Mouse (Mus musculus): ENCODE measurements at regions not wholly inside any gene's neighbourhood (a gene's known extent, or its start where the extent isn't known, plus 50 kb on each side); places are given as distances from the start of the nearest gene placed in this dataset.

GRCm38 (mm10) chr11:31753711-31754161, 82.1 kb upstream of the Bod1 start:
- H3K4me3 ChIP-seq, result no peak overlapping the region
- no peak overlapping the region for H3K27ac ChIP-seq (replicated peaks)
- H3K36me3 ChIP-seq (replicated peaks), result no peaks in the 10 kb centered on the region
- H3K27me3 ChIP-seq (replicated peaks; ENCODE audit: low read depth, poor library complexity, severe bottlenecking), result no peaks in the 10 kb centered on the region
- no peak for DNase-seq (ENCODE audit: low spot score)
- peaks cover 21% of the 10 kb centered on the region for H3K4me1 ChIP-seq
- no peaks in the 10 kb centered on the region for H3K9me3 ChIP-seq
- WGBS, result 59% methylated on average over 5 of the region's 5 CpGs

- no peak overlapping the region for H3K4me3 ChIP-seq
- no peaks in the 10 kb centered on the region for H3K27me3 ChIP-seq (replicated peaks; ENCODE audit: low read depth, poor library complexity, severe bottlenecking)
- no peak overlapping the region for H3K27ac ChIP-seq (replicated peaks)
- WGBS, result 65% methylated on average over 4 of the region's 4 CpGs
- H3K4me1 ChIP-seq, result peaks cover 19% of the 10 kb centered on the region
- H3K36me3 ChIP-seq (replicated peaks), result no peaks in the 10 kb centered on the region
- DNase-seq (ENCODE audit: low spot score), result no peak
- no peaks in the 10 kb centered on the region for H3K9me3 ChIP-seq
Measured at GRCm38 (mm10) chr11:31754416-31754815, 82.7 kb upstream of the Bod1 start.

- no peaks in the 10 kb centered on the region for H3K36me3 ChIP-seq (replicated peaks)
- DNase-seq (ENCODE audit: low spot score), result no peak
- no peaks in the 10 kb centered on the region for H3K27me3 ChIP-seq (replicated peaks; ENCODE audit: low read depth, poor library complexity, severe bottlenecking)
- H3K9me3 ChIP-seq, result no peaks in the 10 kb centered on the region
- peaks cover 30% of the 10 kb centered on the region for H3K4me1 ChIP-seq
- no peak overlapping the region for H3K4me3 ChIP-seq
- WGBS, result 54% methylated on average over 3 of the region's 3 CpGs
- H3K27ac ChIP-seq (replicated peaks), result no peak overlapping the region
Measured at GRCm38 (mm10) chr11:31755858-31756257, 84.2 kb upstream of the Bod1 start.

- 86% methylated on average over 10 of the region's 10 CpGs for WGBS
- Histone ChIP-seq H3K4me1 (peaks cover 30% of the 10 kb centered on the region), H3K27me3 (replicated peaks; ENCODE audit: low read depth, poor library complexity, severe bottlenecking) (no peaks in the 10 kb centered on the region)
Measured at GRCm38 (mm10) chr11:31756355-31757145, 84.9 kb upstream of the Bod1 start.

GRCm38 (mm10) chr11:31759868-31760765, 88.4 kb upstream of the Bod1 start:
- Histone ChIP-seq H3K27me3 (replicated peaks; ENCODE audit: low read depth, poor library complexity, severe bottlenecking) (no peaks in the 10 kb centered on the region), H3K27ac (replicated peaks) (peak overlapping the region; percentile 8; the same call in 1 of the 2 replicates)
- 58% methylated on average over 9 of the region's 9 CpGs for WGBS

More at GRCm38 (mm10) chr11:31756355-31757145, 84.9 kb upstream of the Bod1 start:
- no peaks in the 10 kb centered on the region for H3K36me3 ChIP-seq (replicated peaks)
- no peak for DNase-seq (ENCODE audit: low spot score)
- no peak overlapping the region for H3K27ac ChIP-seq (replicated peaks)
- no peaks in the 10 kb centered on the region for H3K9me3 ChIP-seq
- no peak overlapping the region for H3K4me3 ChIP-seq

GRCm38 (mm10) chr11:31763856-31764255, 92.2 kb upstream of the Bod1 start:
- WGBS, result 84% methylated on average over 3 of the region's 3 CpGs
- Histone ChIP-seq H3K9me3 (no peaks in the 10 kb centered on the region), H3K4me1 (peaks cover 20% of the 10 kb centered on the region), H3K36me3 (replicated peaks) (no peaks in the 10 kb centered on the region), H3K4me3 (no peak overlapping the region), H3K27ac (replicated peaks) (no peak overlapping the region), H3K27me3 (replicated peaks; ENCODE audit: low read depth, poor library complexity, severe bottlenecking) (no peaks in the 10 kb centered on the region)
- DNase-seq (ENCODE audit: low spot score), result no peak

More at GRCm38 (mm10) chr11:31759868-31760765, 88.4 kb upstream of the Bod1 start:
- no peak overlapping the region for H3K4me3 ChIP-seq
- no peak for DNase-seq (ENCODE audit: low spot score)
- no peaks in the 10 kb centered on the region for H3K9me3 ChIP-seq
- peaks cover 21% of the 10 kb centered on the region for H3K4me1 ChIP-seq
- H3K36me3 ChIP-seq (replicated peaks), result no peaks in the 10 kb centered on the region

GRCm38 (mm10) chr11:31766296-31766695, 94.6 kb upstream of the Bod1 start:
- Histone ChIP-seq H3K9me3 (no peaks in the 10 kb centered on the region), H3K4me1 (peaks cover 10% of the 10 kb centered on the region; the same call in 1 of the 2 replicates), H3K27me3 (replicated peaks; ENCODE audit: low read depth, poor library complexity, severe bottlenecking) (no peaks in the 10 kb centered on the region), H3K27ac (replicated peaks) (no peak overlapping the region), H3K4me3 (no peak overlapping the region), H3K36me3 (replicated peaks) (no peaks in the 10 kb centered on the region)
- WGBS, result 87% methylated on average over 5 of the region's 5 CpGs
- no peak for DNase-seq (ENCODE audit: low spot score)

- Histone ChIP-seq H3K4me1 (peaks cover 14% of the 10 kb centered on the region; the same call in 1 of the 2 replicates), H3K36me3 (replicated peaks) (no peaks in the 10 kb centered on the region), H3K9me3 (no peaks in the 10 kb centered on the region), H3K27me3 (replicated peaks; ENCODE audit: low read depth, poor library complexity, severe bottlenecking) (no peaks in the 10 kb centered on the region), H3K4me3 (no peak overlapping the region), H3K27ac (replicated peaks) (no peak overlapping the region)
- 58% methylated on average over 10 of the region's 10 CpGs for WGBS
- DNase-seq (ENCODE audit: low spot score), result no peak
Measured at GRCm38 (mm10) chr11:31767727-31768495, 96.2 kb upstream of the Bod1 start.

GRCm38 (mm10) chr11:31769804-31770654, 98.3 kb upstream of the Bod1 start:
- WGBS, result 86% methylated on average over 4 of the region's 4 CpGs
- 0 out of 2 replicates have a peak overlapping the region, but pooled peaks have one; percentile 46 for H3K27ac ChIP-seq (replicated peaks)

GRCm38 (mm10) chr11:31770881-31771280, 99.2 kb upstream of the Bod1 start:
- H3K36me3 ChIP-seq (replicated peaks), result no peaks in the 10 kb centered on the region
- peaks cover 14% of the 10 kb centered on the region; the same call in 1 of the 2 replicates for H3K4me1 ChIP-seq
- no peaks in the 10 kb centered on the region for H3K27me3 ChIP-seq (replicated peaks; ENCODE audit: low read depth, poor library complexity, severe bottlenecking)
- H3K27ac ChIP-seq (replicated peaks), result peak overlapping the region; percentile 15; the same call in 1 of the 2 replicates
- no peak for DNase-seq (ENCODE audit: low spot score)
- WGBS, result 75% methylated on average over 7 of the region's 7 CpGs
- no peak overlapping the region for H3K4me3 ChIP-seq
- H3K9me3 ChIP-seq, result no peaks in the 10 kb centered on the region

More at GRCm38 (mm10) chr11:31769804-31770654, 98.3 kb upstream of the Bod1 start:
- no peak for DNase-seq (ENCODE audit: low spot score)
- no peaks in the 10 kb centered on the region for H3K27me3 ChIP-seq (replicated peaks; ENCODE audit: low read depth, poor library complexity, severe bottlenecking)
- peaks cover 14% of the 10 kb centered on the region; the same call in 1 of the 2 replicates for H3K4me1 ChIP-seq
- H3K9me3 ChIP-seq, result no peaks in the 10 kb centered on the region
- H3K4me3 ChIP-seq, result no peak overlapping the region
- no peaks in the 10 kb centered on the region for H3K36me3 ChIP-seq (replicated peaks)

All from embryonic facial prominence, embryonic 10.5 days (tissue).